Mouse (Mus musculus): ENCODE data around the gene Ccn1. TPM values are rescaled to one million over a fixed set of nuclear protein-coding genes. Genes with fewer than 3 reads are reported as not detected.

Gene Ccn1
- total and polyA plus RNA-seq, 2 experiments from 2014 or later: 8.9 to 11.7 TPM

DNA sequence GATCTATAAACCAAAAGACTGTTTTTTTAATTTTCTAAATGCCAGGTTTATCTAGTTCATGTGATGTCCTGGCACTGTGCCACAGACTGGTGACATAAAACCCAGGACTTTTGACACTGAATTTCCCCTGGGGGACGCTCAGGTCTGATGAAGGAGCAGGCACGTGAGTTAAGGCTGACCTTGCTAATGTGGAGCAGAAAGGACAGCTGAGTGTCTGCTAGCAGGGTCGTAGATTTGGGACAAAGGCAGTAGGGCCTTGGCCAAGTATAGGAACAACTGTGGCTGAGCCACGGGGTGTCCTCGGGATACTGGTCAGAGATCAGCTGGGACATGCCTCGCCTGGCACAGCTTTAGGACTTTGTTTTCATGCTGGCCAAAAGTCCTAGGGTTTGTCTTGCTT, 5.2 kb upstream of the Ccn1 start:
- no peaks in the 10 kb centered on the region for H3K36me3 ChIP-seq (ENCODE audit: insufficient read depth)
- H3K4me3 ChIP-seq (ENCODE audit: low read depth, low read length): no peak overlapping the region
- 88% methylated on average over 6 of the region's 6 CpGs for whole genome bisulfite sequencing
- no peak overlapping the region for H3K9ac ChIP-seq
- H3K4me2 ChIP-seq (ENCODE audit: low read depth): no peak overlapping the region
- peaks cover 17% of the 10 kb centered on the region for H3K4me1 ChIP-seq (ENCODE audit: insufficient read depth)
- H3K9me3 ChIP-seq (ENCODE audit: low read length): no peaks in the 10 kb centered on the region
- ATAC-seq (no peak), DNase-seq (no peak)
- TF ChIP-seq CTCF (IDR thresholded peaks at IDR 0.05; ENCODE audit: low read depth): no peak
- H3K27ac ChIP-seq (ENCODE audit: low read depth, low read length): no peak overlapping the region
- H3K27me3 ChIP-seq (ENCODE audit: insufficient read depth, low read length): peaks cover 12% of the 10 kb centered on the region

DNA sequence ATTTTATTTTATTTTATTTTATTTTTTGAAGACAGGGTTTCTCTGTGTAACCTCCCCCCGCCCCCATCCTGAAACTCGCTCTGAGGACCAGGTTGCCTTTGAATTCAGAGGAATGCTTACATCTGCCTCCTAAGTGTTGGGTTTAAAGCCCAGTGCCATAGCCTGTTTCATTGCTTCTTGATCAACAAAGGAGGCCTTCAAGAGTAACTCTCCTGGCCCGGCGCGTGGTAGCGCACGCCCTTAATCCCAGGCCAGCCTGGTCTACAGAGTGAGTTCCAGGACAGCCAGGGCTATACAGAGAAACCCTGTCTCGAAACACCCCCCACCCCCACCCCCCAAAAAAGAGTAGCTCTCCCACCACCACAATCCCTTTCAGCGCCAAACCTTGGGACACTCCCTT, 4.2 kb upstream of the Ccn1 start:
- H3K4me3 ChIP-seq (ENCODE audit: low read depth, low read length): no peak overlapping the region
- H3K27ac ChIP-seq (ENCODE audit: low read depth, low read length): no peak overlapping the region
- ATAC-seq: no peak
- H3K36me3 ChIP-seq (ENCODE audit: insufficient read depth): no peaks in the 10 kb centered on the region
- H3K4me1 ChIP-seq (ENCODE audit: insufficient read depth): peaks cover 17% of the 10 kb centered on the region
- peaks cover 12% of the 10 kb centered on the region for H3K27me3 ChIP-seq (ENCODE audit: insufficient read depth, low read length)
- WGBS: 76% methylated on average over 9 of the region's 9 CpGs
- H3K9ac ChIP-seq: no peak overlapping the region
- DNase-seq: no peak
- H3K4me2 ChIP-seq (ENCODE audit: low read depth): no peak overlapping the region
- TF ChIP-seq CTCF (IDR thresholded peaks at IDR 0.05; ENCODE audit: low read depth): no peak
- H3K9me3 ChIP-seq (ENCODE audit: low read length): no peaks in the 10 kb centered on the region

DNA sequence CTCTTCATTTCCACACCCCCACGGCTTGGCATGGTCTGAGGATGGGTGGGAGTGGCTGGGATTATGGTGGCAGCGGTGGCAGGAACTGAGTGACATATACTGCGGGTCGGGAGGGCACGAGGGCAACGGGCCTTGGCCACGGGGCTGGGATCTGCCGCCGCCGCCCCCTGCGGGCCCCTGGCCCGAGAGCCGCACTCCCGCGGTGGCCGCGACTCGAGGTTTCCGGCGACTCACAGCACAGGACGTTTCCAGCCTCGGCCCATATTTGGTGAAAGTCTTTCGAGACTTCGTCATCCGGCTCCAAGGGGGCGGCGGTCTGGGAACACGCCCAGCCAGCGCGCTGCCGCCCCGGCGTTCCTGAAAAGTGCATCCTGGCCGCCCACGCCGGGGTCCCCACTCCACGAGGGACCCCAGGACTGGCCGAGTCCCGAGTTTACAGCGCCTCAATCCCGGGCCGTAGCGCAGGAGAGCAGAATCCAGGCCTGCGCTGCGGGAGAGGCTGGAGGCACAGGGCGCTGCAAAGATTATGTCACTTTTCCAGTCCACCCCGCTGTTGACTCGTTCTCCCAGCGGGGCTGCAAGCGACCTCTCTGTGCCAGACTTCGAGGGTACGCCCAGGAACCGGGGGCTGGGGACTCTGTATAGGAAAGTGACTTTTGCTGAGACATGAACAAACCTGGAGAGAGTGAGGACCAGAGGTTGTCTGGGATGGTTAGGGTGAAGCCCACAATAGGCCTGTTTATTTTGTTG, 3.6 kb upstream of the Ccn1 start:
- no peak for TF ChIP-seq CTCF (IDR thresholded peaks at IDR 0.05; ENCODE audit: low read depth)
- DNase-seq (peak; percentile 61), ATAC-seq (peak; percentile 15)
- Histone ChIP-seq H3K27me3 (ENCODE audit: insufficient read depth, low read length) (peaks cover 15% of the 10 kb centered on the region), H3K27ac (ENCODE audit: low read depth, low read length) (no peak overlapping the region; the same call in 1 of the 2 replicates), H3K4me3 (ENCODE audit: low read depth, low read length) (peak overlapping the region; percentile 35), H3K9ac (peak overlapping the region; percentile 22; the same call in 1 of the 2 replicates), H3K36me3 (ENCODE audit: insufficient read depth) (no peaks in the 10 kb centered on the region), H3K9me3 (ENCODE audit: low read length) (no peaks in the 10 kb centered on the region), H3K4me2 (ENCODE audit: low read depth) (peak overlapping the region; percentile 72), H3K4me1 (ENCODE audit: insufficient read depth) (peaks cover 17% of the 10 kb centered on the region)
- 2% methylated on average over 53 of the region's 53 CpGs for WGBS

DNA sequence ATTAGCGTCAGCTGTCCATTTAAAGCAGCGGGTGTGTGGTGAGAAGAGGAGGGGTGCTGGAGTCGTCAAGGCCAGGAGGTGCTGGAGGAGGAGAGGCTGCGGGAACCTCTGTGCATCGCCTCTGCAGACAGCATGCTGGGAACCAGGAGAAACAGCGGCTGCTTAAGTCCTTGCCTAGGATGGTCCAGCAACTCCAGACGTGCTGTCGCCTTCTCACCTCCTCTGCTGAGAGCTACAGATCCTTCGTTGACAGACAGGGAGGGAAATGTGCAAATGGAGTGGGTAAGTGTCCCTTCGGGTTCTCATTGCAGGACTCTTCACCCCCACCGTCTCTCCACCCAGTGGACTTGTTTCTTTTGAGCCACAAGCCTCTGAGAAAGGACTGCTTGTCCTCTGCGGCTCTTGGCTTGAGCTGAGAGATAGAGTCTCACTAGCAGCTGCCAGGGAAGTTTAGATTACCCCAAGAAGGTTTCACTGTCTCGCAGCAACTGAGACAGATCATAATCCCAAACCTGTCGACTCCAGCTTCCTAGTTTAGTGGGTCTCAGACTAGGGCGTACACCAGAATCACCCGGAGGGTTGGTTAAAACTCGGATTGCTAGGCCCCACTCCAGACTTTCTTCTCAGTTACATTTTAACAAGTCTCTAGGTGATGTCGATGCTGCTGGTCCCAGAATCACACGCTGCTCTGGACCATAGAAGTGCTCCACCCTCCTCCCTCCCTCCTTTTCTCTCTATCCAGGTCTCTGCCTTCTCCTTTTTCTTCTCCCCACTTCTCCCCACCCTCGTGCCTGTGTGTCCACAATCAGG, 2.7 kb upstream of the Ccn1 start:
- TF ChIP-seq CTCF (IDR thresholded peaks at IDR 0.05; ENCODE audit: low read depth): no peak
- Histone ChIP-seq H3K9ac (peak overlapping the region; percentile 22; the same call in 1 of the 2 replicates), H3K4me2 (ENCODE audit: low read depth) (peak overlapping the region; percentile 82), H3K36me3 (ENCODE audit: insufficient read depth) (no peaks in the 10 kb centered on the region), H3K4me3 (ENCODE audit: low read depth, low read length) (peak overlapping the region; percentile 35), H3K27me3 (ENCODE audit: insufficient read depth, low read length) (peaks cover 18% of the 10 kb centered on the region), H3K27ac (ENCODE audit: low read depth, low read length) (no peak overlapping the region), H3K4me1 (ENCODE audit: insufficient read depth) (peaks cover 17% of the 10 kb centered on the region), H3K9me3 (ENCODE audit: low read length) (no peaks in the 10 kb centered on the region)
- DNase-seq: peak; percentile 21
- no peak for ATAC-seq
- WGBS: 15% methylated on average over 20 of the region's 20 CpGs

DNA sequence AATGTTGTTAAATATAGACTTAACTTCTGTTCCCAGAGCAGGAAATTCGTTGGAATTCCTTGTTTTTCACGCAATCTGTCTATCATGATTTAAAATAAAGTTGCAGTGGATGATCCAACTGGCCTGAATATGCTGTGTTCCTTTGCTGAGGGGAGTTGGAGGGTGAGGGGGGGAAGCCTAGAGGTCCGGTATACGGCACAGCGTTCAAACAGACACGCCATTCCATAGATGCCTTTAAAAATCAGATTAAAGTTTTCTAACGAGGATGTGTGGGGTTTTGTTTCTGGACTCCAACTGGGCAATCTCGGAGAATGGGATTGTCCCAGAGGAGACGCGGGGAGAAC, 2.2 kb upstream of the Ccn1 start:
- 0 out of 2 replicates have a peak overlapping the region, but pooled peaks have one; percentile 5 for H3K4me3 ChIP-seq (ENCODE audit: low read depth, low read length)
- peaks cover 17% of the 10 kb centered on the region for H3K4me1 ChIP-seq (ENCODE audit: insufficient read depth)
- no peaks in the 10 kb centered on the region for H3K36me3 ChIP-seq (ENCODE audit: insufficient read depth)
- no peaks in the 10 kb centered on the region for H3K9me3 ChIP-seq (ENCODE audit: low read length)
- no peak for ATAC-seq
- H3K4me2 ChIP-seq (ENCODE audit: low read depth): peak overlapping the region; percentile 82
- TF ChIP-seq CTCF (IDR thresholded peaks at IDR 0.05; ENCODE audit: low read depth): no peak
- no peak overlapping the region for H3K27ac ChIP-seq (ENCODE audit: low read depth, low read length)
- WGBS: 7% methylated on average over 10 of the region's 10 CpGs
- peaks cover 21% of the 10 kb centered on the region for H3K27me3 ChIP-seq (ENCODE audit: insufficient read depth, low read length)
- no peak for DNase-seq
- H3K9ac ChIP-seq: no peak overlapping the region

DNA sequence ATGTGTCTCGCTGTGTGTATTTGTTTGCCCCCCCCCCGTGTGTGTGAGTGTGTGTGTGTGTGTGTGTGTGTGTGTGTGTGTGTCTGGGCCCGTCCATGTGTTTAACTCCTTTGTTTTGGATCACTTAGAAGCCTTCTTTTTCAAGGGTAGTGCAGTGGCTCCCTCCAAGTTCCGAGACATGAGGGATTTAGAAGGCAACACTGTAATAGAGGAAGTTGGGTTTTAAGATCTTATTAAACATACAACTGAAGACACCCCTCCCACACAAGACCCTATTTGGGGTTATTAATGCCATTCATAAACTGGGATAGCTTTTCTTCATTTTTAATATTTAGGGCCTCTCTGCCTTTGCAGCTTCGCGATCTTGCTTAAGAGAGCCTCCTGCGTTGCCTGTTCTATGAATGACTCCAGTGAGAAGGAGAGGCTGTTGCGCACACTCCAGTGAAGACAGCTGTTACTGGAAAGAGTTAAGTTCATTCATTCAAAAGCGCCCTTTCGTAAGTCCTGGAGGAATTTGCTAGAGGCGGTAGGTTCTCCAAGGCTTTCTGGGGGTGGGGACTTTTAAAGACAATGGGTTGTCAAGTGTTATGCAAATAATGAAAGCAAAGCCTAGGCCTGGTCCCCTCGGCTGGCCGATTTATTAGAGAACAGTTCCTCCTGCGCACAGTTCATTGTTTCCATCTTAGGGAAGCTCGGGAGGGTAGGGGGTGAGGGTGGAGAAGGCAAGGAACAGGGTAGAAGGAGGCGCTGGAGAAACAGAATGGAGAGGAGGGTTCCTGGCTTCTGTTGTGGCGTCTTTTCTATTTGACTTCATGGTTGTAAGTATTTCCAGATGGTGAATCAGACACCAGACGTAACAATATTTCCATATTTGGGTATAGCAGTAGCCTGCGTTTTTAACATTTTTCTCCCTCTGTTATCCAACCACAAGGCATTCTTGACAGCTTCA, 1.5 kb upstream of the Ccn1 start:
- Histone ChIP-seq H3K27ac (ENCODE audit: low read depth, low read length) (peak overlapping the region; percentile 54; the same call in 1 of the 2 replicates), H3K36me3 (ENCODE audit: insufficient read depth) (no peaks in the 10 kb centered on the region), H3K4me1 (ENCODE audit: insufficient read depth) (peaks cover 17% of the 10 kb centered on the region), H3K4me2 (ENCODE audit: low read depth) (peak overlapping the region; percentile 82), H3K4me3 (ENCODE audit: low read depth, low read length) (peak overlapping the region; percentile 54), H3K9ac (no peak overlapping the region; the same call in 1 of the 2 replicates), H3K9me3 (ENCODE audit: low read length) (no peaks in the 10 kb centered on the region), H3K27me3 (ENCODE audit: insufficient read depth, low read length) (peaks cover 21% of the 10 kb centered on the region)
- DNase-seq (peak; percentile 75), ATAC-seq (peak; percentile 61)
- 9% methylated on average over 19 of the region's 19 CpGs for WGBS
- TF ChIP-seq CTCF (IDR thresholded peaks at IDR 0.05; ENCODE audit: low read depth): no peak
